Mouse (Mus musculus): ENCODE results near the gene Map6. TPM values are rescaled to one million over a fixed set of nuclear protein-coding genes. Genes with fewer than 3 reads are reported as not detected.

Map6 gene
- polyA plus RNA-seq, 1 experiment from 2014 or later = 57.0 TPM

DNA sequence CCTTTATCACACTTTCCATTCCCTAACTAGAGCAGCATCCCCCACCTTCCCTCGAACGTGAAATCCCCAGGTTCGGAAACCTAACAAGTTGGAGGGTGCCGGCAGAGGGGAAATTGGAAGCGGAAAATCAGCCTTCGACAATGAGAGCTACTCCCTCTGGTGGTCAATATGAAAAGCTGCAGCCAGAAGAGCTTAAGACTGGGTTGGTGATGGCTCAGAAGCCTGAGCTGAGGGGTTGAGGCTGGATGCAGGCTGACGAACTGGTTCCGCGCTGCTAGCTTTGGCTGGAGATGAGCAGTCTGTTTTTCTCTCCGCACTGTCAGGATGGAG is 17.7 kb upstream of the Map6 start:
- Histone ChIP-seq H3K4me2 (ENCODE audit: low read depth) (peak overlapping the region; percentile 67), H3K4me3 (ENCODE audit: low read depth, low read length) (peak overlapping the region; percentile 39), H3K27me3 (ENCODE audit: control insufficient read depth, insufficient read depth, low read length) (no peaks in the 10 kb centered on the region), H3K27ac (ENCODE audit: low read depth, low read length) (no peak overlapping the region), H3K9ac (ENCODE audit: low read length) (no peak overlapping the region; the same call in 1 of the 2 replicates), H3K36me3 (ENCODE audit: control insufficient read depth, insufficient read depth, low read length) (no peaks in the 10 kb centered on the region), H3K4me1 (ENCODE audit: control insufficient read depth, insufficient read depth, low read length) (0 out of 2 replicates have a peak, but pooled peaks cover 3% of the 10 kb centered on the region), H3K9me3 (ENCODE audit: control insufficient read depth, low read length) (no peaks in the 10 kb centered on the region)
- peak; percentile 77 for DNase-seq (ENCODE audit: low spot score)
- 1% methylated on average over 10 of the region's 10 CpGs for WGBS
- ATAC-seq (ENCODE audit: insufficient read depth, low FRiP score, low TSS enrichment) = peak; percentile 67

DNA sequence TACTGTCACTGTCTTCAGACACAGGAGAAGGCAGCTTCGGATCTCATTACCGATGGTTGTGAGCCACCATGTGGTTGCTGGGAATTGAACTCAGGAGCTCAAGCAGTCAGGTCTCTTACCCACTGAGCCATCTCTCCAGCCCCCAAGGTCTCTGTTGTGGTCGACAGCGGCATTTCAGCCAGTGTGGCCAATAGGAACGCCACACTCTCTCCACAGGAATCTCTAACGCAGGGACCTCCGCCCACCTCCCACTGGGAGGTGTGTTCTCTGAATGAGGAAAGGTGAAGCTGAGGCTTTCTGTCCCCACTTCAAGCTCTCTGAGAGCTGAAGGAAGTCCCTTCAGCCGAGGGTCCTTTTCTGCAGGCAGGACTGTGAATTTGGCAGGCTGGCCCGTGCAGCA is 16.9 kb upstream of the Map6 start:
- no peaks in the 10 kb centered on the region for H3K9me3 ChIP-seq (ENCODE audit: control insufficient read depth, low read length)
- H3K27ac ChIP-seq (ENCODE audit: low read depth, low read length) = no peak overlapping the region
- no peaks in the 10 kb centered on the region for H3K27me3 ChIP-seq (ENCODE audit: control insufficient read depth, insufficient read depth, low read length)
- H3K4me3 ChIP-seq (ENCODE audit: low read depth, low read length) = no peak overlapping the region
- H3K36me3 ChIP-seq (ENCODE audit: control insufficient read depth, insufficient read depth, low read length) = no peaks in the 10 kb centered on the region
- H3K9ac ChIP-seq (ENCODE audit: low read length) = no peak overlapping the region
- DNase-seq (ENCODE audit: low spot score) (no peak), ATAC-seq (ENCODE audit: insufficient read depth, low FRiP score, low TSS enrichment) (no peak)
- H3K4me2 ChIP-seq (ENCODE audit: low read depth) = no peak overlapping the region
- WGBS = 40% methylated on average over 9 of the region's 9 CpGs
- H3K4me1 ChIP-seq (ENCODE audit: control insufficient read depth, insufficient read depth, low read length) = 0 out of 2 replicates have a peak, but pooled peaks cover 3% of the 10 kb centered on the region

DNA sequence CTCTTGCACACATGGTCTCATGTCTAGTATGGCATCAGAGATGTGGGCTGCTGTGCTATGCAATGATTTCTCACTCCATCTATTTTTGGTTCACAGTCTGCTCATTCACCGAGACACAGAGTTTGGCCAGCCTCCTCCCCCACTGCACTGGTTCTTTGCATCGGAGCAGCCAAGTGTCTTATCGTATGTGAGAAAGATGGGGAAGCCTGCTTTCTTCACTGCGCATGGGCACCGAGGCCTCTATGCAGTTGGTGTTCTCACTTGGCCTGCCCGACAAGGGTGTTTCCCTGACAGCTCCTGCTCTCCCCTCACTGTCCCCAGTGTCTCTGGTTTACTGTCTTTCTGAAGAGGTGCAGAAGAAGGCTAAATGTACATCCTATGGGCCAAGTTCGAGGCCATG is 12.2 kb upstream of the Map6 start:
- Histone ChIP-seq H3K4me3 (ENCODE audit: low read depth, low read length) (no peak overlapping the region), H3K9ac (ENCODE audit: low read length) (no peak overlapping the region), H3K9me3 (ENCODE audit: control insufficient read depth, low read length) (no peaks in the 10 kb centered on the region), H3K27me3 (ENCODE audit: control insufficient read depth, insufficient read depth, low read length) (no peaks in the 10 kb centered on the region), H3K36me3 (ENCODE audit: control insufficient read depth, insufficient read depth, low read length) (no peaks in the 10 kb centered on the region), H3K4me2 (ENCODE audit: low read depth) (no peak overlapping the region), H3K4me1 (ENCODE audit: control insufficient read depth, insufficient read depth, low read length) (0 out of 2 replicates have a peak, but pooled peaks cover 3% of the 10 kb centered on the region), H3K27ac (ENCODE audit: low read depth, low read length) (no peak overlapping the region)
- WGBS = 92% methylated on average over 7 of the region's 7 CpGs
- DNase-seq (ENCODE audit: low spot score) (no peak), ATAC-seq (ENCODE audit: insufficient read depth, low FRiP score, low TSS enrichment) (no peak)

DNA sequence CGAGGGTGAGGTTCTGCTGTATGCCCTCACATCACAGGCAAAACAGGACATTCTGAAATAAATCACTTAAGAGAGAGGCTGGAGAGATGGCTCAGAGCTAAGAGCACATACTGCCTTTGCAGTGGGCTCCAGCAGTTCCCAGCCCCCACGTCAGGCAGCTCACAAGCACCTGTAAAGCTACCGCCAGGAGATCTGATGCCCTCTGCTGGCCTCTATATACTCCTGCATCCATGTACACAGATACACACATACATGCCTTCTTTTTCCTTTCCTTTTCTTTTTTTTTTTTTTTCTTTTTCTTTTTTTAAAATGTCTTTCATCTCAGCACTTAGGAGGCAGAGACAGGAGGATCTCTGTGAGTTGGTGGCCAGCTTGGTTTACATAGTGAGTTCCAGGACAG is 5.3 kb upstream of the Map6 start:
- Histone ChIP-seq H3K9me3 (ENCODE audit: control insufficient read depth, low read length) (no peaks in the 10 kb centered on the region), H3K36me3 (ENCODE audit: control insufficient read depth, insufficient read depth, low read length) (no peaks in the 10 kb centered on the region), H3K4me3 (ENCODE audit: low read depth, low read length) (no peak overlapping the region), H3K4me1 (ENCODE audit: control insufficient read depth, insufficient read depth, low read length) (no peaks in the 10 kb centered on the region), H3K9ac (ENCODE audit: low read length) (no peak overlapping the region), H3K27ac (ENCODE audit: low read depth, low read length) (no peak overlapping the region), H3K4me2 (ENCODE audit: low read depth) (no peak overlapping the region), H3K27me3 (ENCODE audit: control insufficient read depth, insufficient read depth, low read length) (peaks cover 5% of the 10 kb centered on the region)
- DNase-seq (ENCODE audit: low spot score) = no peak
- 62% methylated on average over 3 of the region's 3 CpGs for WGBS
- ATAC-seq (ENCODE audit: insufficient read depth, low FRiP score, low TSS enrichment) = no peak

DNA sequence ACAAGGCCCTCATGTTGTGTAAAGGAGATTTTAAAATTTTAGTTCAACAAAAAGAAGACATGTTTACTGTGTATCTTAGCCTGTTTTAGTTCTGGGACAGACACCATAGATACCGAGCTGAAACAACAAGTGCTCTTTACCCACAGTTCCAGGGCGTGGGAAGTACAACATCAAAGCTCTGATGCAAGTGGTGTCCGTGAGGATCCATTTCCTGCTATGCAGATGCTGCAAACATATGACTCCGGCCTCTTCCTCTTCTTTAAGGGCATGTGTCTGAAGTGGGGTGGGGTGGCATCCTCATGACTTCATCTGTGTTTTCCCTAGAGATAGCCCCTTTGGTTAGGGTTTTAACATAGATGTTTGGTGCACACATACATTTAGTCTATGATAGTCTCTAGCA is 3.7 kb upstream of the Map6 start:
- no peak overlapping the region for H3K4me3 ChIP-seq (ENCODE audit: low read depth, low read length)
- no peak overlapping the region for H3K9ac ChIP-seq (ENCODE audit: low read length)
- WGBS = 66% methylated on average over 4 of the region's 4 CpGs
- peaks cover 15% of the 10 kb centered on the region for H3K27me3 ChIP-seq (ENCODE audit: control insufficient read depth, insufficient read depth, low read length)
- ATAC-seq (ENCODE audit: insufficient read depth, low FRiP score, low TSS enrichment) = no peak
- H3K27ac ChIP-seq (ENCODE audit: low read depth, low read length) = no peak overlapping the region
- no peaks in the 10 kb centered on the region for H3K36me3 ChIP-seq (ENCODE audit: control insufficient read depth, insufficient read depth, low read length)
- H3K4me1 ChIP-seq (ENCODE audit: control insufficient read depth, insufficient read depth, low read length) = peaks cover 3% of the 10 kb centered on the region; the same call in 1 of the 2 replicates
- H3K4me2 ChIP-seq (ENCODE audit: low read depth) = no peak overlapping the region
- DNase-seq (ENCODE audit: low spot score) = no peak
- no peaks in the 10 kb centered on the region for H3K9me3 ChIP-seq (ENCODE audit: control insufficient read depth, low read length)

DNA sequence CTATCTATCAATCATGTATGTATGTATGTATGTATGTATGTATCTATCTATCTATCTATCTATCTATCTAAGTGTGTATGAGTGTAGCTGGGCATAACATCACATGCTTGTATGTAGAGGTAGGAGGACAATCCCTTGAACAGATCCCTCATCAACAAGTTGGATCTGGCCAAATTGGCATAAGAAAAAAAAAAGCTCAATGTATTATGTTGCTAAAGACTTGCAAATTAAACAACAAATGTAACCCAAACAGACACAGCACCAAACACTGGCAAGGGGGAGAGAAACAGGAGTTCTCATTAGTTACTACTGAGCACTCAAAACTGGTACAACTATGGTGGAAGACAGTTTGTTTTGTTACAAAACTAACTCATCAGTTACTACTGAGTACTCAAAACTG is 2.6 kb upstream of the Map6 start:
- ATAC-seq (ENCODE audit: insufficient read depth, low FRiP score, low TSS enrichment) = no peak
- Histone ChIP-seq H3K36me3 (ENCODE audit: control insufficient read depth, insufficient read depth, low read length) (no peaks in the 10 kb centered on the region), H3K27ac (ENCODE audit: low read depth, low read length) (no peak overlapping the region), H3K4me1 (ENCODE audit: control insufficient read depth, insufficient read depth, low read length) (peaks cover 10% of the 10 kb centered on the region), H3K4me3 (ENCODE audit: low read depth, low read length) (no peak overlapping the region), H3K27me3 (ENCODE audit: control insufficient read depth, insufficient read depth, low read length) (peaks cover 24% of the 10 kb centered on the region), H3K9me3 (ENCODE audit: control insufficient read depth, low read length) (no peaks in the 10 kb centered on the region), H3K4me2 (ENCODE audit: low read depth) (no peak overlapping the region), H3K9ac (ENCODE audit: low read length) (no peak overlapping the region)
- DNase-seq (ENCODE audit: low spot score) = no peak

DNA sequence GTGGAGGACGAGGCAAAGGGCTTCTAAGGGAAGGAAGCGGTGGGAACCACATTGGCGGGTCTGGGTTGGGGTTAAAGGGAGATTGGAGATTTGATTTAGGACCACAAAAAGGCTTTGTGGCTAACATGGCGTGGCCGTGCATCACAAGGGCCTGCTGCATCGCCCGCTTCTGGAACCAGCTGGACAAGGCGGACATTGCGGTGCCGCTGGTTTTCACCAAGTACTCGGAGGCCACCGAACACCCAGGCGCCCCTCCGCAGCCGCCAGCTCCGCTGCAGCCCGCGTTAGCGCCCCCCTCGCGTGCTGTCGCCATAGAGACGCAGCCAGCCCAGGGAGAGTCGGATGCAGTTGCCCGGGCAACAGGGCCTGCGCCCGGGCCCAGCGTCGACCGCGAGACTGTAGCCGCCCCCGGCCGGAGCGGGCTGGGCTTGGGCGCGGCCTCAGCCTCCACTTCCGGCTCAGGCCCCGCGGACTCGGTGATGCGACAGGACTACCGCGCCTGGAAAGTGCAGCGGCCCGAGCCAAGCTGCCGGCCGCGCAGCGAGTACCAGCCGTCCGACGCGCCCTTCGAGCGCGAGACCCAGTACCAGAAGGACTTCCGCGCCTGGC is 754 bp downstream of the Map6 start:
- Histone ChIP-seq H3K9ac (ENCODE audit: low read length) (peak overlapping the region; percentile 80), H3K4me2 (ENCODE audit: low read depth) (peak overlapping the region; percentile 97), H3K4me1 (ENCODE audit: control insufficient read depth, insufficient read depth, low read length) (peaks cover 17% of the 10 kb centered on the region), H3K36me3 (ENCODE audit: control insufficient read depth, insufficient read depth, low read length) (no peaks in the 10 kb centered on the region), H3K9me3 (ENCODE audit: control insufficient read depth, low read length) (no peaks in the 10 kb centered on the region), H3K27me3 (ENCODE audit: control insufficient read depth, insufficient read depth, low read length) (peaks cover 24% of the 10 kb centered on the region), H3K4me3 (ENCODE audit: low read depth, low read length) (peak overlapping the region; percentile 73), H3K27ac (ENCODE audit: low read depth, low read length) (peak overlapping the region; percentile 96)
- peak; percentile 93 for DNase-seq (ENCODE audit: low spot score)
- peak; percentile 90 for ATAC-seq (ENCODE audit: insufficient read depth, low FRiP score, low TSS enrichment)
- 1% methylated on average over 59 of the region's 59 CpGs for WGBS

DNA sequence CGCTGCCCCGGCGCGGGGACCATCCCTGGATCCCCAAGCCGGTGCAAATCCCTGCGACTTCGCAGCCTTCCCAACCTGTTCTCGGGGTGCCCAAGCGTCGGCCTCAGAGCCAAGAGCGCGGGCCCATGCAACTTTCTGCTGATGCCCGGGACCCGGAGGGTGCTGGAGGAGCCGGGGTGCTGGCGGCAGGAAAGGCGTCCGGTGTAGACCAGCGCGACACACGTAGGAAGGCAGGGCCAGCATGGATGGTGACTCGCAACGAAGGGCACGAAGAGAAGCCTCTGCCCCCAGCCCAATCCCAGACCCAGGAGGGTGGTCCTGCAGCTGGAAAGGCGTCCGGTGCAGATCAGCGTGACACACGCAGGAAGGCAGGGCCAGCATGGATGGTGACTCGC is 1.3 kb downstream of the Map6 start:
- DNase-seq (ENCODE audit: low spot score) (no peak), ATAC-seq (ENCODE audit: insufficient read depth, low FRiP score, low TSS enrichment) (peak; percentile 22)
- peak overlapping the region; percentile 80 for H3K9ac ChIP-seq (ENCODE audit: low read length)
- H3K4me2 ChIP-seq (ENCODE audit: low read depth) = peak overlapping the region; percentile 97
- H3K4me1 ChIP-seq (ENCODE audit: control insufficient read depth, insufficient read depth, low read length) = peaks cover 19% of the 10 kb centered on the region
- peak overlapping the region; percentile 96 for H3K27ac ChIP-seq (ENCODE audit: low read depth, low read length)
- H3K9me3 ChIP-seq (ENCODE audit: control insufficient read depth, low read length) = no peaks in the 10 kb centered on the region
- H3K36me3 ChIP-seq (ENCODE audit: control insufficient read depth, insufficient read depth, low read length) = no peaks in the 10 kb centered on the region
- H3K4me3 ChIP-seq (ENCODE audit: low read depth, low read length) = peak overlapping the region; percentile 73
- H3K27me3 ChIP-seq (ENCODE audit: control insufficient read depth, insufficient read depth, low read length) = peaks cover 24% of the 10 kb centered on the region
- under 1% methylated on average over 29 of the region's 29 CpGs for WGBS
